Mouse (Mus musculus): ENCODE data around the gene Rbm5. TPM values are rescaled to one million over a fixed set of nuclear protein-coding genes. Genes with fewer than 3 reads are reported as not detected.
A peak's percentile ranks its signal among the peaks of the same experiment; 100 is the strongest.

Gene Rbm5
- polyA plus RNA-seq, 1 experiment from 2014 or later, result 230 TPM

GRCm38 (mm10) chr9:107697811-107698521 lies 72.8 kb downstream of the Rbm5 start:
- H3K9ac ChIP-seq, result no peak overlapping the region
- no peaks in the 10 kb centered on the region for H3K36me3 ChIP-seq
- peak overlapping the region; percentile 2 for H3K4me2 ChIP-seq
- no peaks in the 10 kb centered on the region for H3K9me3 ChIP-seq
- H3K4me3 ChIP-seq, result no peak overlapping the region
- 15% methylated on average over 14 of the region's 14 CpGs for WGBS
- peaks cover 88% of the 10 kb centered on the region for H3K4me1 ChIP-seq (replicated peaks)
- no peaks in the 10 kb centered on the region for H3K27me3 ChIP-seq
- H3K27ac ChIP-seq (replicated peaks), result peak overlapping the region; percentile 12
- no peak for ATAC-seq (ENCODE audit: low FRiP score, low read depth)

- Histone ChIP-seq H3K4me1 (replicated peaks) (peaks cover 82% of the 10 kb centered on the region), H3K36me3 (peaks cover 5% of the 10 kb centered on the region; the same call in 1 of the 2 replicates), H3K27me3 (no peaks in the 10 kb centered on the region), H3K9me3 (no peaks in the 10 kb centered on the region), H3K4me3 (no peak overlapping the region), H3K4me2 (no peak overlapping the region), H3K27ac (replicated peaks) (no peak overlapping the region), H3K9ac (no peak overlapping the region)
- no peak for ATAC-seq (ENCODE audit: low FRiP score, low read depth)
- 35% methylated on average over 9 of the region's 9 CpGs for WGBS
Observed at GRCm38 (mm10) chr9:107696845-107697610, 73.8 kb downstream of the Rbm5 start.

- no peak for ATAC-seq (ENCODE audit: low FRiP score, low read depth)
- Histone ChIP-seq H3K4me3 (no peak overlapping the region), H3K36me3 (peaks cover 14% of the 10 kb centered on the region), H3K27me3 (no peaks in the 10 kb centered on the region), H3K9ac (no peak overlapping the region), H3K9me3 (no peaks in the 10 kb centered on the region), H3K4me2 (no peak overlapping the region), H3K4me1 (replicated peaks) (peaks cover 74% of the 10 kb centered on the region), H3K27ac (replicated peaks) (no peak overlapping the region)
- 33% methylated on average over 6 of the region's 6 CpGs for WGBS
Observed at GRCm38 (mm10) chr9:107696106-107696479, 74.7 kb downstream of the Rbm5 start.

DNA sequence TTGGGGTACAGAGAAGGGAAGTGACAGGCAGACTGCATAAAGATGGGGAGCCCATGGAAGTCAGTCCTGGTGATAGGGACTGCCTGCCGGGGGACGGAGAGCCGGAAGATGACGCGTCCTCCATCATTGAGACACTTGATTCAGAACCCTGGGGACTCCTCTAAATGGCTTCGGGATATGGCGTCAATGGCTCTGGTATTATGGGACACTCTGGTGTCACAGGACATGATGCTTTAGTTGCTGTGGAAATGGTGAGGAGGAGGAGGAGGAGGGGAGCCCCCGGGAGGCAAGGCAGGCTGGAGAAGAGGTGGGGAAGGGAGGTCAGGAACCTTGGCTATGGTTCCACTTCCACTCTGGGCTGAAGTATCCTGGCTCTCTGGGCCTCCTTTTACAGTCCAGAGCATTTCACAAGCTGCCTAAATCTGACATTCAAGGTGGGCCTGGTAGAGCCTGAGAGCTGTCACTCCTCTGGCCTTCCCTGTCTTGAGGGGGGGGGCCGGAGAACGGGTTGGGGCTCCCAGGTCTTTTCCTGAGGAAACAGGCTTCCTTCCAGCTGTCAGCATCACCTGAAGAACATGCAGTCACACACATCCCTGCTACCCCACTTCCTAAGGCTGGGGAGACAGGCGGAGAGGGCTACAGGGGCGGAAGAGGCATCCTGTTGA lies 75.2 kb downstream of the Rbm5 start:
- H3K4me1 ChIP-seq (replicated peaks), result peaks cover 69% of the 10 kb centered on the region
- 77% methylated on average over 12 of the region's 12 CpGs for WGBS

DNA sequence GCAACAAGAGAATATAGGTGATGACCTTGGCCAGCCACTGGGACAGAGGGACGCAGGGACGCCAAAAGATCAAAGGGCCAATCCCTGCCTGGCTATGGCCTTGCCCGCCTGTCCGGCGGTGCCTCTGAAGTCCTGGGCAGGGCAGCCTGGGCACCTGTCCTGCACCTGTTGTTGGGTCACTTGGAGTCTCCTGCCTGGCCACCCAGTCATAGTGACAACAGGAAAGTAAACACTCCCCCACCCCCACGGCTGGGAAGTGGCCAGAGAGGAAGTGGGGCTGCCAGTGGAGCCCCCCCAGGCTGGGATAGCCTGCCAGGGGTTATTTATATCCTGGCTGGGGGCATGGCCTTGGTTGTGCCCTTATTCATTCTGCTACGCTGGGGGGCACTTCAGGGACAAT lies 76.2 kb downstream of the Rbm5 start:
- no peak overlapping the region for H3K9ac ChIP-seq
- H3K4me2 ChIP-seq, result no peak overlapping the region
- H3K9me3 ChIP-seq, result no peaks in the 10 kb centered on the region
- no peak overlapping the region for H3K27ac ChIP-seq (replicated peaks)
- peaks cover 17% of the 10 kb centered on the region for H3K36me3 ChIP-seq
- H3K27me3 ChIP-seq, result no peaks in the 10 kb centered on the region
- H3K4me1 ChIP-seq (replicated peaks), result peaks cover 60% of the 10 kb centered on the region
- H3K4me3 ChIP-seq, result no peak overlapping the region
- ATAC-seq (ENCODE audit: low FRiP score, low read depth), result no peak
- WGBS, result 83% methylated on average over 7 of the region's 7 CpGs

More for the DNA sequence above, 75.2 kb downstream of the Rbm5 start:
- no peak for ATAC-seq (ENCODE audit: low FRiP score, low read depth)
- Histone ChIP-seq H3K27ac (replicated peaks) (no peak overlapping the region), H3K4me2 (no peak overlapping the region), H3K9me3 (no peaks in the 10 kb centered on the region), H3K9ac (no peak overlapping the region), H3K36me3 (peaks cover 17% of the 10 kb centered on the region), H3K4me3 (no peak overlapping the region), H3K27me3 (no peaks in the 10 kb centered on the region)

GRCm38 (mm10) chr9:107693433-107693987 lies 77.3 kb downstream of the Rbm5 start:
- ATAC-seq (ENCODE audit: low FRiP score, low read depth), result no peak
- no peaks in the 10 kb centered on the region for H3K9me3 ChIP-seq
- no peak overlapping the region for H3K9ac ChIP-seq
- WGBS, result 43% methylated on average over 4 of the region's 4 CpGs
- H3K4me1 ChIP-seq (replicated peaks), result peaks cover 48% of the 10 kb centered on the region
- no peaks in the 10 kb centered on the region for H3K27me3 ChIP-seq
- peaks cover 26% of the 10 kb centered on the region for H3K36me3 ChIP-seq
- no peak overlapping the region for H3K27ac ChIP-seq (replicated peaks)
- H3K4me2 ChIP-seq, result no peak overlapping the region
- H3K4me3 ChIP-seq, result no peak overlapping the region

DNA sequence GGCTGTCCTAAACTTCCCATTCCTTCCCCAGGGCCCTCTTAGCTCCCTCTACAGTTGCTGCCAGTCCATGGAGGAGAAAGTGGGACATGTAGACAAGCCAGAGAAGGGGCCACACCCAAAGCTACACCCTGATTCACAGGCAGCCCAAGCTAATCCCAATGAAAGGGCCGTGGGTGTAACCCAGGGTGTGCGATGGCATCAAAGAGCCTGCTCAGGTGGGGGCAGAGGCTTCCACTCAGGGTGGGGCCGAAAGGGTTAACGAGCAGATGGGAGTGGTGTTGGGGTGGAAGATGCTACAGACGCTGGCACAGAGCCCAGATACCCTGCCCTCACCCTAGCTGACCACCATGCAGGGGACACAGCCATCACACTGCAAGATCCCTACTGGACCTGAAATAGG lies 78.0 kb downstream of the Rbm5 start:
- Histone ChIP-seq H3K4me3 (no peak overlapping the region), H3K27ac (replicated peaks) (no peak overlapping the region), H3K9me3 (no peaks in the 10 kb centered on the region), H3K9ac (no peak overlapping the region), H3K36me3 (peaks cover 26% of the 10 kb centered on the region), H3K4me2 (no peak overlapping the region), H3K27me3 (no peaks in the 10 kb centered on the region), H3K4me1 (replicated peaks) (peaks cover 41% of the 10 kb centered on the region)
- ATAC-seq (ENCODE audit: low FRiP score, low read depth), result no peak
- WGBS, result 80% methylated on average over 5 of the region's 5 CpGs

- 82% methylated on average over 8 of the region's 8 CpGs for WGBS
- Histone ChIP-seq H3K4me1 (replicated peaks) (peaks cover 23% of the 10 kb centered on the region), H3K9me3 (no peaks in the 10 kb centered on the region), H3K27ac (replicated peaks) (no peak overlapping the region), H3K36me3 (peaks cover 26% of the 10 kb centered on the region), H3K27me3 (no peaks in the 10 kb centered on the region), H3K9ac (no peak overlapping the region), H3K4me3 (no peak overlapping the region), H3K4me2 (no peak overlapping the region)
- no peak for ATAC-seq (ENCODE audit: low FRiP score, low read depth)
Observed at GRCm38 (mm10) chr9:107690391-107690790, 80.4 kb downstream of the Rbm5 start.

Other genes with a start within 250 kb of the Rbm5 start
- 48.1 and 48.5 TPM in 2 replicates for gene Tmem115, start 237.1 kb downstream of the Rbm5 start, polyA plus RNA-seq (2015; fragmentation: Nextera tagmentation; extraction: Ambion mirVana)
- gene Cyb561d2, start 228.8 kb downstream of the Rbm5 start, polyA plus RNA-seq (2015; fragmentation: Nextera tagmentation; extraction: Ambion mirVana), result 45.3 and 47.3 TPM in 2 replicates
- 69.2 and 70.2 TPM in 2 replicates for gene Nprl2, start 228.8 kb downstream of the Rbm5 start, polyA plus RNA-seq (2015; fragmentation: Nextera tagmentation; extraction: Ambion mirVana)
- 3.4 and 4.3 TPM in 2 replicates for gene Zmynd10, start 223.7 kb downstream of the Rbm5 start, polyA plus RNA-seq (2015; fragmentation: Nextera tagmentation; extraction: Ambion mirVana)
- 43.6 and 43.9 TPM in 2 replicates for gene Rassf1, start 219.4 kb downstream of the Rbm5 start, polyA plus RNA-seq (2015; fragmentation: Nextera tagmentation; extraction: Ambion mirVana)
- 119 and 129 TPM in 2 replicates for gene Tusc2, start 207.7 kb downstream of the Rbm5 start, polyA plus RNA-seq (2015; fragmentation: Nextera tagmentation; extraction: Ambion mirVana)
- gene Hyal2, start 203.1 kb downstream of the Rbm5 start, polyA plus RNA-seq (2015; fragmentation: Nextera tagmentation; extraction: Ambion mirVana), result 65.8 and 67.4 TPM in 2 replicates
- gene Hyal1, start 194.1 kb downstream of the Rbm5 start, polyA plus RNA-seq (2015; fragmentation: Nextera tagmentation; extraction: Ambion mirVana), result 7.5 and 8.4 TPM in 2 replicates
- 17.6 and 19.5 TPM in 2 replicates for gene Naa80, start 192.1 kb downstream of the Rbm5 start, polyA plus RNA-seq (2015; fragmentation: Nextera tagmentation; extraction: Ambion mirVana)
- gene Hyal3, start 190.2 kb downstream of the Rbm5 start, polyA plus RNA-seq (2015; fragmentation: Nextera tagmentation; extraction: Ambion mirVana), result 1.8 and 2.2 TPM in 2 replicates
- gene Ifrd2, start 183.4 kb downstream of the Rbm5 start, polyA plus RNA-seq (2015; fragmentation: Nextera tagmentation; extraction: Ambion mirVana), result 16.3 and 17.3 TPM in 2 replicates
- gene Sema3b, start 161.8 kb downstream of the Rbm5 start, polyA plus RNA-seq (2015; fragmentation: Nextera tagmentation; extraction: Ambion mirVana), result 4.6 and 5.1 TPM in 2 replicates
- 332 and 343 TPM in 2 replicates for gene Gnai2, start 135.6 kb downstream of the Rbm5 start, polyA plus RNA-seq (2015; fragmentation: Nextera tagmentation; extraction: Ambion mirVana)
- 41.4 and 43.3 TPM in 2 replicates for gene Slc38a3, start 101.5 kb downstream of the Rbm5 start, polyA plus RNA-seq (2015; fragmentation: Nextera tagmentation; extraction: Ambion mirVana)
- 2.0 and 3.6 TPM in 2 replicates for gene Gnat1, start 91.3 kb downstream of the Rbm5 start, polyA plus RNA-seq (2015; fragmentation: Nextera tagmentation; extraction: Ambion mirVana)
- 14.0 and 18.5 TPM in 2 replicates for gene Sema3f, start 60.5 kb downstream of the Rbm5 start, polyA plus RNA-seq (2015; fragmentation: Nextera tagmentation; extraction: Ambion mirVana)
- gene Rbm6, start 102.2 kb upstream of the Rbm5 start, polyA plus RNA-seq (2015; fragmentation: Nextera tagmentation; extraction: Ambion mirVana), result 94.5 and 97.0 TPM in 2 replicates
- gene Mon1a, start 117.2 kb upstream of the Rbm5 start, polyA plus RNA-seq (2015; fragmentation: Nextera tagmentation; extraction: Ambion mirVana), result 22.9 and 24.3 TPM in 2 replicates
- gene Mst1r, start 135.9 kb upstream of the Rbm5 start, polyA plus RNA-seq (2015; fragmentation: Nextera tagmentation; extraction: Ambion mirVana), result 1.4 and 1.9 TPM in 2 replicates
- not detected in 2 replicates for gene Actl11, start 157.5 kb upstream of the Rbm5 start, polyA plus RNA-seq (2015; fragmentation: Nextera tagmentation; extraction: Ambion mirVana)
- gene Camkv, start 164.7 kb upstream of the Rbm5 start, polyA plus RNA-seq (2015; fragmentation: Nextera tagmentation; extraction: Ambion mirVana), result 38.9 and 47.2 TPM in 2 replicates
- gene Traip, start 179.1 kb upstream of the Rbm5 start, polyA plus RNA-seq (2015; fragmentation: Nextera tagmentation; extraction: Ambion mirVana), result 8.4 and 10.5 TPM in 2 replicates
- gene Uba7, start 204.5 kb upstream of the Rbm5 start, polyA plus RNA-seq (2015; fragmentation: Nextera tagmentation; extraction: Ambion mirVana), result 6.4 and 8.2 TPM in 2 replicates
- 1.1 and 1.5 TPM in 2 replicates for gene Gm20661, start 212.1 kb upstream of the Rbm5 start, polyA plus RNA-seq (2015; fragmentation: Nextera tagmentation; extraction: Ambion mirVana)
- 17.9 and 20.2 TPM in 2 replicates for gene Inka1, start 214.9 kb upstream of the Rbm5 start, polyA plus RNA-seq (2015; fragmentation: Nextera tagmentation; extraction: Ambion mirVana)
- 2.5 and 3.8 TPM in 2 replicates for gene Cdhr4, start 221.5 kb upstream of the Rbm5 start, polyA plus RNA-seq (2015; fragmentation: Nextera tagmentation; extraction: Ambion mirVana)
- gene Gm20662, start 225.4 kb upstream of the Rbm5 start, polyA plus RNA-seq (2015; fragmentation: Nextera tagmentation; extraction: Ambion mirVana), result 0.80 TPM in 1 of 2 replicates, not detected in the other
- 102 and 112 TPM in 2 replicates for gene Ip6k1, start 231.5 kb upstream of the Rbm5 start, polyA plus RNA-seq (2015; fragmentation: Nextera tagmentation; extraction: Ambion mirVana)

Measured in hindbrain, embryonic 15.5 days (tissue).